Mouse (Mus musculus) ES-E14 (cell line): ENCODE results near the gene Thsd1.

Experiments
- CHD2 ChIP-seq: IDR thresholded peaks from 2 replicates; pipeline ENCODE4 v1.6.1; 2014; ENCODE audit warnings: mild to moderate bottlenecking, low read depth, low read length, inconsistent platforms
- HCFC1 ChIP-seq: IDR thresholded peaks from 2 replicates; pipeline ENCODE4 v1.6.1; 2012; ENCODE audit warnings: low read length, inconsistent platforms, borderline replicate concordance; ENCODE audit not compliant: insufficient read depth
- MAFK ChIP-seq: IDR thresholded peaks from 2 replicates; pipeline ENCODE4 v1.6.1; 2014; ENCODE audit warnings: mild to moderate bottlenecking, low read depth, low read length, inconsistent platforms; ENCODE audit not compliant: insufficient read depth
- ZC3H11A ChIP-seq: IDR thresholded peaks from 2 replicates; pipeline ENCODE4 v1.6.1; 2012; ENCODE audit warnings: low read depth, mild to moderate bottlenecking, inconsistent platforms, low read length, borderline replicate concordance
- ZNF384 ChIP-seq: IDR thresholded peaks from 2 replicates; pipeline ENCODE4 v1.6.1; 2012; ENCODE audit warnings: low read depth, low read length, inconsistent platforms

- TF ChIP-seq MAFK (no peak), HCFC1 (no peak), ZC3H11A (no peak), ZNF384 (no peak), CHD2 (no peak)
Measured at GRCm38 (mm10) chr8:22184884-22185283, 42.2 kb upstream of the Thsd1 start.
